Mouse (Mus musculus) liver, embryonic 15.5 days (tissue): ENCODE data around the gene Igsf1. TPM values are rescaled to one million over a fixed set of nuclear protein-coding genes. Genes with fewer than 3 reads are reported as not detected.
A peak's percentile ranks its signal among the peaks of the same experiment; 100 is the strongest.

Experiments
- ATAC-seq: fragments of 200-750 bp; cut with Nextera tagmentation; 2 replicates; pipeline ENCODE4 v1.8.0; 2017; ENCODE audit warnings: moderate number of reproducible peaks, mild to moderate bottlenecking, moderate library complexity; ENCODE audit not compliant: insufficient read depth
- H3K27ac ChIP-seq: fragments of 300-500 bp; sonication (generic); replicated peaks from 2 replicates; pipeline ENCODE4 v1.5.1; 2015; ENCODE audit warnings: mild to moderate bottlenecking, inconsistent platforms
- H3K27me3 ChIP-seq: fragments of 300-500 bp; sonication (generic); 2 replicates; pipeline ENCODE4 v1.6.1; 2015; ENCODE audit warnings: mild to moderate bottlenecking, inconsistent platforms
- H3K36me3 ChIP-seq: fragments of 300-500 bp; sonication (generic); replicated peaks from 2 replicates; pipeline ENCODE4 v1.6.1; 2015; ENCODE audit warnings: moderate library complexity, mild to moderate bottlenecking, inconsistent platforms
- H3K4me1 ChIP-seq: fragments of 300-500 bp; sonication (generic); replicated peaks from 2 replicates; pipeline ENCODE4 v1.6.1; 2015; ENCODE audit warnings: inconsistent platforms
- H3K4me2 ChIP-seq: fragments of 300-500 bp; sonication (generic); 2 replicates; pipeline ENCODE4 v1.6.1; 2015; ENCODE audit warnings: moderate library complexity, mild to moderate bottlenecking, inconsistent platforms
- H3K4me3 ChIP-seq: fragments of 300-500 bp; sonication (generic); replicated peaks from 2 replicates; pipeline ENCODE4 v1.5.1; 2015; ENCODE audit warnings: mild to moderate bottlenecking, inconsistent platforms
- H3K9ac ChIP-seq: fragments of 300-500 bp; sonication (generic); 2 replicates; pipeline ENCODE4 v1.6.1; 2015; ENCODE audit warnings: moderate library complexity, mild to moderate bottlenecking, inconsistent platforms
- H3K9me3 ChIP-seq: fragments of 300-500 bp; sonication (generic); replicated peaks from 2 replicates; pipeline ENCODE4 v1.6.1; 2016; ENCODE audit warnings: inconsistent platforms
- WGBS: fragments of 180-500 bp; shearing (Covaris S2); methylation state at CpG from one replicate; pipeline ENCODE4 v1.1.7; 2015; ENCODE audit warnings: mixed read lengths; ENCODE audit not compliant: insufficient replicate concordance; 5-methylcytosine and 5-hydroxymethylcytosine counted together
- polyA plus RNA-seq: library from polyadenylated mRNA; unstranded; fragments of >200 nt; fragmentation: Nextera tagmentation; extraction: Ambion mirVana; gene quantifications from 2 replicates; pipeline ENCODE4 v1.2.1, GENCODE M21; 2015

Gene Igsf1
- 35.8 and 36.9 TPM in 2 replicates for polyA plus RNA-seq

DNA sequence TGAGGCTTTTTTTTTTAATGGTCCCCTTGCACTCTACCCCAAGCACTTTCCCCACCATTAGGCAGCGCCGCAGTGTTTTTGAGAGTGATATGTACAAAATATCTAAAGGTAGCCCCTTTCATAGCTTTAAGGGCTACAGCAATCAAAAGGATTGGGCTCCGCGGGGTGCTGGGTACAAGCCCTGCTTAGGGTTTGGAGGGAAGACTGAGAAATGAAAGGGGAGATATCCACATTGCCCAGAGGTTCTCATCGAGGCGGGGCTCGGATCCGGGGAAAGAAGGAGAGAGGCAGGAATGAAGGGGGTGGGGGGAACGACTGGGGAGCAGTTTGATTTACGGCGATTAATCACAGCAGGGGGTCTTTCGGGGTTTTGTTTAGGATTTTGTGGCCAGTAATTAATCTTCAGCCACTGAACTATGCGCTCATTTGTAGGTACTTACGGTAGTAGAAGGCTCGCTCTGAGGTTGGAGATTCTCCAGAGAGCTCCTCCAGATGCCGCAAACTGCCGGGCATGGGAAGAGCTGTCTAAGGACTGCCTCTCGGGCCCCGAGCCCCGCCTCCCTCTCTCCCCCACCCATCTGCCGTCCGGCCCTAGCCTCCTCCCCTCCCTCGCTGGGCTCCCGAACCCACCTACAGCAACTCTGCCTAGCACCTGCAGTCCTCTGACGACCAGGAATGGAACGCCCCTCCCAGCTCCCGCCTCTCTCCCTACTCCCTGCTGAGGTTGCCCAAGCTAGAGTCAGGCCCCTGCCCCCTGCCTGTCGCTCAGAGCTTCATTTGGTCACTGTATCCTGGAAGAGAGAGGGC is at the start of gene Igsf1:
Gene Igsf1, minus strand, starts transcription at position 537 of the 807 bp plus-strand sequence.
- peak within 1 kb of the TSS; percentile 5; the same call in 1 of the 2 replicates for H3K4me2 ChIP-seq

DNA sequence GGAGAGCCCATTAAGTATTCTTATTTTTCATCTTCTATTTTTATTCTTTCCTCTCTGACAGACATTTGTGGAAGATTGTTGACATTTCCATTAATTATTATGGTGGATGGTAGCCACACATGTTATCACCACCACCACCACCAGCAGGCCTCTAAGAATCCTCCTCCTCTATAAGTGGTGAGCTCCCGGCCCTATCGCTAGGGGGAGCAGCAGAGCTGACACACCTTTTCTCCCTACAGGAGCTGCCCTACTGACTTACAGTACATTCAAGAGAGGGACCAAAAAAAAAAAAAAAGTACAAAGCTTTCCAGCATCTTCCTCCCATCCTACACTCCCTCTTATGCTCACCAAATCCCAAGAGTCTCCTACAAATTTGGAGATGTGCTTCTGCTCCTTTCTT is 26.7 kb downstream of the Igsf1 start:
- Histone ChIP-seq H3K36me3 (no peaks in the 10 kb centered on the region), H3K9me3 (no peaks in the 10 kb centered on the region), H3K9ac (no peak overlapping the region), H3K27ac (no peak overlapping the region), H3K27me3 (no peaks in the 10 kb centered on the region), H3K4me1 (no peaks in the 10 kb centered on the region), H3K4me3 (no peak overlapping the region), H3K4me2 (no peak overlapping the region)
- 7% methylated on average over 2 of the region's 2 CpGs for WGBS
- ATAC-seq = no peak

More for the DNA sequence above, at the start of gene Igsf1:
- Histone ChIP-seq H3K27ac (no peak within 1 kb of the TSS), H3K9ac (no peak within 1 kb of the TSS), H3K4me3 (peak within 1 kb of the TSS; percentile 26), H3K36me3 (no peaks in the 10 kb centered on the region), H3K27me3 (no peaks in the 10 kb centered on the region), H3K9me3 (no peaks in the 10 kb centered on the region), H3K4me1 (no peaks in the 10 kb centered on the region)
- peak; percentile 86 for ATAC-seq
- WGBS = 18% methylated on average over 27 of the region's 28 CpGs

DNA sequence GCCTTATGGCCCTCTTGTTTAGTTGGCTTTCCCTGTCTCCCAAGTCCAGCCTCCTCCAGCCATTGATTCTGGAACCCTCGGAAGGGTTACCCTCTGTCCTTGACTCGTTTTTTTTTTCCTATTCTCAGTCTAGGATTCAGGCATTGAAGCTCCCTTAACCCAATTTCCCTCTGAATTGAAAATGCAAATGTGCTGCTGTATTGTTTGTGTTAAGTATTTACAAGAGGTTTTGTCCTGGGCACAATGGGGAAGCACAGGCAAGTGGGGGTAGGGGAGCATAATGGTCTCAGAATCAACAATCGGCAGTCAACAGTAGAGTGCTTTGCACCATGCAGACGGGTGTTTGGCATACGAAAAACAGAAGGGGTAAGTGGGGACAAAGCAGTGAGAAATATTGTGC is 52.4 kb downstream of the Igsf1 start:
- Histone ChIP-seq H3K4me2 (no peak overlapping the region), H3K27me3 (no peaks in the 10 kb centered on the region), H3K4me1 (no peaks in the 10 kb centered on the region), H3K36me3 (no peaks in the 10 kb centered on the region), H3K27ac (no peak overlapping the region), H3K9me3 (no peaks in the 10 kb centered on the region), H3K9ac (no peak overlapping the region), H3K4me3 (no peak overlapping the region)
- WGBS = 49% methylated on average over 5 of the region's 5 CpGs
- ATAC-seq = no peak

DNA sequence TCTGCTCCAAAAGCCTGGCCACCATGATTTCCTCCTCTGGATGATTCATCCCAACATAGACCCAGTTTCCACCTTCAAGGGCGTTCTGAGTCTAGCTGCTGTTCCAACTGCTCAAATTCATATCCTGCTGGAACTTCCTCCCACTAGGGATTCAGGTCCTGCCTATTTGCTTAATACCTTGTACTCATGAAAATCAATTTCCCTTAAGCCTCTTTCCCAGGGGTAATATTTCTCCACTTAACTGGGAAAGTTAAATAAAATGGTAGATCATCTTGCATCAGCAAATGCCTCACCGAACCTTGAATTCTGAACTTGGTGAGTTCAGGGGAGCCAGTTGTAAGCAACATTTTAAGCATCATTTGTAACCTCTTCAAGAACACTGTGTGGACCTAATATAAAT is 62.6 kb downstream of the Igsf1 start, which contains the start of gene Olfr1321:
Gene Olfr1321, minus strand, starts transcription at position 101 of the 400 bp plus-strand sequence.
- Histone ChIP-seq H3K9me3 (no peaks in the 10 kb centered on the region), H3K4me2 (no peak within 1 kb of the TSS), H3K4me3 (no peak within 1 kb of the TSS), H3K27ac (no peak within 1 kb of the TSS), H3K4me1 (no peaks in the 10 kb centered on the region), H3K9ac (no peak within 1 kb of the TSS), H3K27me3 (no peaks in the 10 kb centered on the region), H3K36me3 (no peaks in the 10 kb centered on the region)
- WGBS = 47% methylated on average over 2 of the region's 2 CpGs
- no peak for ATAC-seq

Other genes starting within 250 kb of the Igsf1 start
- gene Olfr1320, start 125.4 kb downstream of the Igsf1 start, polyA plus RNA-seq = not detected in 2 replicates
- not detected in 2 replicates for gene Olfr1321, start 62.7 kb downstream of the Igsf1 start, polyA plus RNA-seq
- not detected in 2 replicates for gene Olfr1322, start 93.7 kb upstream of the Igsf1 start, polyA plus RNA-seq
- not detected in 2 replicates for gene Olfr1323, start 221.6 kb upstream of the Igsf1 start, polyA plus RNA-seq